Mouse (Mus musculus) lung, postnatal 36 days (tissue): ENCODE measurements at regions not wholly inside any gene's neighbourhood (a gene's known extent, or its start where the extent isn't known, plus 50 kb on each side); places are given as distances from the start of the nearest gene placed in this dataset.

Source experiments
- DNase-seq: peaks from one replicate; pipeline ENCODE4 v3.0.0; 2022; ENCODE audit warnings: mixed read lengths

DNA sequence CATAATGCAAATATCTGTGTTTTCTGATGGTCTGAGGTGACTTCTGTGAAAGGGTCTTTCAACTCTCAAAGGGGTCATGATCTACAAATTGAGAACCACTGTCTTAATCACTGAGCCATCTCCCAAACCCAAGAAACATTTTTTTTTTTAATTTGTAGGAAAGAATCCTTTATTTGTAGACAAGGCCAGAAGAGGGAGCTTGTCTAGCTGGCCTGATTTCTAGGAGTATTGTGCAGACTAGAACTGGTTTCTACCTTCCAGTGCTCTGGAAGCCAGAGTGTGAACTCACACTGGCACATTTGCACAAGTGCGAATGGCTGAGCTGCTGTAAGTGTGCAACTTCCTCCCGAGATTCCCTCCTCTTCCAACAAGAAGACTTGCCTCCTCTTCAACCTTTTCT is 148.1 kb upstream of the Ncam1 start:
- no peak for DNase-seq

DNA sequence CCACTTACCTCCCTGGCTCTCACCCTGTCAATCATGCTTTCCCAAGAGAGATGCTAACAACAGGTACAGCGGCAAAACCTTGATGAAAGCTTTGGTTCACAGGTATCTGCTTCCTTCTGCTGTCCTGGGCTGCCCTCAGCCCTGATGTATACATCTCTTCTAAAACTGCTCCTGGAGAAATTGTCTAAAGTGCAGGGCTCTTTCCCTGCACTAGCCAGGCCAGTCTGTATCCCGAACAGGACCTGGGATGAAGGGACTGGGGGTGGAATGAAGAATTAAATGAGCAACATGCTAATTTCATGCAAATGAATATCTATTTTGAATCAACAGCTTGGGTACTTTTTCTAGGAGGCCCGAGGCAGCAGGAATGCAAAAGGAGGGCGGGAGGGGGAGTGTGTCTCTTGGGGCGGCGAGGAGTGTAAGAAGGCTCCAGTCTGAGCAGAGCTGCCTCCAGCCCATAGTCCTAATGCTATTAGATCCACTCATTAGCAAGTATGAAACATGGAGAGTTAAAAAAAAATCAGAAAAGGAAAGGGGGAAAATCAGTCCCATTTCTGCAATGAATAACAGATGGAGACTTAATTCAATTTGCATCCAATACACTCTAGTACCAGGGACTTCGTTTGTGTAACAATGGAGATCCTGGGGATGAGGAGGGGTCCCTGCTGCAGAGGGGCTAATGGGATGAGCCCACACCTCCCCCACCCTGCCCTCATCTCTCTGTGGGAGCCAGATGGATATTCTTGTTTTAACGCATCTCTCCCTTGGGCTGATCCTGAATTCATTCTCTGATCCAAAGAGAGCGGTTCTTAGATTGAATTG is 137.0 kb upstream of the Ncam1 start:
- no peak for DNase-seq

DNA sequence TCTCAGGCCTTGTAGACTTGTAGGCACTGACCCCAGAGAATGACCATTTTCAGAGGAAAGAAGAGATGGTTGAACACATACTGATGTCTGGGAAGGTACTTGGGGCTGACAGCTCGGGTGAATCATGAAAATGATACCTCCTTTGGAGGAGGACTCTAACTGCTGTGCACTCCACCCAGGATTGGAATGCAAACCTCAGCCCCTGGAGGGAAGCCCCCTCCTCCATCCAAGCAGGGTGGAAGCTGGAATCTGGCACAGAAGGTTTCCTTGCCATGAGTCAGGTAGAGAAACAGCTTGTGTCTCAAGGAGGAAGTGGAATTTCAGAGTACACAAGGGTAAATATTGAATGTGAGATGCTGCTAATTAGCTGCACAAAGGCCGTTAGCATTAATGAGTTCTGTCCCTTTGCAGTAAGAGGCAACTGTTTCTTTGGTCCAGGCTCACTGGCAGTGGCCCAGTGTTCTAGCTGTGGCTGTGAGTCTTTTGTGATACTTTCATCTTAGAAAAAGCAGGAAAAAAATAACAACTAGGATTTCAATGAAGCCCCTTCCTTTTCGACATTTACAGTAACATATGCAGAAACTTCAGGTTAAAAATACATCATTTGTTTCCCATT is 129.4 kb upstream of the Ncam1 start:
- DNase-seq: no peak

GRCm38 (mm10) chr9:49927281-49927680 is 128.6 kb upstream of the Ncam1 start:
- no peak for DNase-seq

- no peak for DNase-seq
These were observed 127.1 kb upstream of the Ncam1 start for GRCm38 (mm10) chr9:49925796-49926195.

DNA sequence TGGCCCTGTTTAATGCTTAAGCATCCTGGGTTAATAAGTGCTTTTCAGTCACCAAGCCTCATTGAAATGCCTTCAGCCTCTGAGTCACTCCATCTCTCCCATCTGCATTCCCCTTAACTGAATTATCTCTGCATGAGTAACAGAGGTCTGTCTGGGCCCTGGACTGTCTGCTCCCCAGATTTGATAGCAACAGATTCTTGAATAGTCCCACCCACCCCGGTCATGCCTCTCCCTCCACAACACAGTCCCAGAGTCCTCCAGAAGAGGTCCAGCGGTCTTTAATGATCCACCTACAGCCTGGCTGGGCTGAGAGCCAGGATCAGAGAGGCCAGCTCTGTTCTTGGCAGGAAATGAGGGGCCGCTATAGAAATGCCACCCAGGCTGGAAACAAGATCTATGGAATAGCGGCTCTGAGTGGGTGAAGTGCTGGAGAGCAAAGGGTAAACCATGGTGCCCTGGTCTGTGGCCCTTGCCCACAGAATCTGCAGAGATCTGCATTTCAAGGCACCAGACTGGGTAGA is 125.3 kb upstream of the Ncam1 start:
- DNase-seq: no peak

GRCm38 (mm10) chr9:49922770-49923169 is 124.0 kb upstream of the Ncam1 start:
- DNase-seq: no peak

- DNase-seq: no peak
These were observed 123.4 kb upstream of the Ncam1 start for GRCm38 (mm10) chr9:49922162-49922561.

DNA sequence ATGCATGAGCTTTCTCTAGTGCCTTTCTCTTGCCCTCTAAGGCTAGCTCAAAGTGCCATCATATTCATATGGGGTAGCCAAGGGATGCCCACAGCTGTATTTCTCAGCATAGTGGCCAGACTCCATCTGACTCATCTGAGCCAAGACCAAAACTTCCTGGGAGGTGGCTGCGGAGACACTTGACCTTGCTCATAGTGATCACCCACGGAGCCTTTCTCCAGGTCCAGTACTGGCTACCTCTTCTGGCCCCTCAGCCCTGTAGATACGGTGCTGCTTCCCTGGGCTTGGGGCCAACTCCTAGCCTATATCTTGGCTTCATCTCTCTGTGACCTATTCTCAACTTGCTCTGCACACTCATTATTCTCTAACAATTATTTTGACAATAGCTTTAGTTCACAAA is 122.6 kb upstream of the Ncam1 start:
- DNase-seq: no peak

DNA sequence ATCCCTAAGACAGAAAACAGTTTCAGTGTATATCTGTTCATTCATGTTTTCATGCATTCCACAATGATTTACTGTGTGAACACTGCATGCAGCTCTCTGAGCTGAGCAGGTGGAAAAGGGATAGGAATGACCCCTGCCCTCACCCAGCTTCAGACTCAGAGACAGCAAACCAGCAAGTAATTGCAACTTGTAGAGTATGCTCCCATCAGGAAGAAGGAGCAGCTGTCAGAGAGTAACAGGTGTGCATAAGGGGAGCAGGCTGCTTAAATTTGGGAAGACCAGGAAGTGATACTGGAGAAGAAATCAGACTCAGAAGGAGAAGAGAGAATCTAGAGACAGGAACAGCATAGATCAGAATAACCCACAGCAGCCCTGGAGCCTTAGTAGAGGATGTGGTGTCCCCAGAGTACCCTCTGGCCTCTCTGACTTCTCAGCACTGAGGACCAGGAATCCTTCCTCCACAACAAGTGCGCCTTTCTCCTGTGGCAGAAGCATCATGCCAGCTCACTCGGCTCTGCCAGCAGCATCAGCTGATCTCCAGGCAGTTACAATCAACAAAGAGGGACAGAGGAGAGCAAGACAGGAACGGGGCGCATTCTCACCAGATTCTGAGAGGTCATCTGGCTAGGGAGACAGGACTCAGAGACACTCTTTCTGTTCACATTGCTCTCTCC is 116.5 kb upstream of the Ncam1 start:
- no peak for DNase-seq

DNA sequence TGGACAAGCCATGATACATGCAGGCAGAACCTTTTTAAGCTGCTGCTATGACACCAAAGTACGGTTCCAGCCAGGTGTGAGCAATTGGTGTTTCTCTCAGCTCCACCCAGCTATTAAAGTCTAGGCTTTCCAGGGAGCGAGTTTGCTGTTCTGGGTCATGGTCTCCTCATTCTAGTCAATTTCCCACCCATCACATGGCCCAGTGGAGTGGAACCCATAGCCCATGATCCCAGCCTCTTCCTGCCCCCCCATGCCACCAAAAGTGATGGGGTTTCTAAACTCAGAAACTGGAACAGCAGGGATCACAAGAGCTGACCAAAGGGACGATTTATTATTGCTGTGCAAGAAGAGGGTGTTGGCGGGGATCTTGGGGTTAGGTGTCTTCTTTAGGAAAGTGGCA is 115.0 kb upstream of the Ncam1 start:
- DNase-seq: no peak

DNA sequence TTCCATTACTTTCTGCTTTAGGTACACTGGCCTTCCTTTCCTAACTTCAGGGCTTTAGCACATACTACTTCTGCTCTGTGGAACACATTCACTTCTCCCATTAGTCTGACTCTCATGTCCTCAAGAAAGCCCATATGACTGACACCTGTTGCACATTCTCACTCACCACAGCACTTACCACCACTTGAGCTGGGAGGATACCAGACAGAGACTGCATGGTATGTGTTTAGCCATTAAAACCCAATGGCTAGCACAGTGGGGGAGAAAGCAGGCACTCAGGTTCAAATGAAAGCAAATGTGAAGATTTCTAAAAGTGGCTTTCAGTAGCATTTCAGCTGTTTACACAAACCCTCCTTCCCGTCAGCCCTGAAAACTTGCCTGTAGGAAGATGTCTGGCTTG is 113.6 kb upstream of the Ncam1 start:
- DNase-seq: no peak

GRCm38 (mm10) chr9:49906306-49906705 is 107.6 kb upstream of the Ncam1 start:
- no peak for DNase-seq

DNA sequence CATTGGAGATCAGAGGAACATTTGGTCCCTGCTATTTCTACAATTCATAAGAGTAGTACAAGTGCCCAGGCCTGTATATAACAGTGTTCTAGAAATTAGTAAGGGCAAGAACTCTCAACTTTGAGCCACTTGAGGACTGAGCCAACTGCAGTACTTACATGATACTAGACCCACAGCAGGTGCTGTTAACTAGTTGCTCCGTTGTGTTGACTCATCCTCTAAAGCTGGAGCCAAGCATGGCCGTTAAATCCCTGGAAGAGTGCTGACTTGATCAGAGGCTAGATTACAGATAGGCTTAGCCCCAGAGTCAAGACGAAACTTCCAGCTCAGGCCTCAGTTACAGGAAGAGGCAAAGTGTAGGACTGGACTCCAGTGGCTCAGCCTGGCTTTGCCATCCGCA is 107.0 kb upstream of the Ncam1 start:
- no peak for DNase-seq

DNA sequence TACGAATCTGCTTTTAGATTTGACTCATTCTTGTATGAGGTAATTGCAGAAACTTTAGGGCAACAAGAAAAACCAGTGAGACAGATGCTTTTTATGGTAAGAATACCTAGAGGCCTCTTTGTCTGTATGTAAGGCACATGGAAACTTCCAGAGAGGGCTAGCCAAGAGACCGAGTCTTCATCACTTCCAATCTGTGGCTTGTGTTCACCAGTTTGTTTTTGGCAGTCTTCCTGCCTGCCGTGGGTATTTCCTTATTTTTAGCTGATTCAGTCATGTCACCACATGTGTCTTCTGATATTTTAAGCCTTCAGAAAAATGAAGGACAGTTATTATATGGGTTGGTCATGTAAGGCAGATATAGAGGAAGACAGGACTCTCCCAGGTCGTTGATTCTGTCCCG is 100.2 kb upstream of the Ncam1 start:
- no peak for DNase-seq

DNA sequence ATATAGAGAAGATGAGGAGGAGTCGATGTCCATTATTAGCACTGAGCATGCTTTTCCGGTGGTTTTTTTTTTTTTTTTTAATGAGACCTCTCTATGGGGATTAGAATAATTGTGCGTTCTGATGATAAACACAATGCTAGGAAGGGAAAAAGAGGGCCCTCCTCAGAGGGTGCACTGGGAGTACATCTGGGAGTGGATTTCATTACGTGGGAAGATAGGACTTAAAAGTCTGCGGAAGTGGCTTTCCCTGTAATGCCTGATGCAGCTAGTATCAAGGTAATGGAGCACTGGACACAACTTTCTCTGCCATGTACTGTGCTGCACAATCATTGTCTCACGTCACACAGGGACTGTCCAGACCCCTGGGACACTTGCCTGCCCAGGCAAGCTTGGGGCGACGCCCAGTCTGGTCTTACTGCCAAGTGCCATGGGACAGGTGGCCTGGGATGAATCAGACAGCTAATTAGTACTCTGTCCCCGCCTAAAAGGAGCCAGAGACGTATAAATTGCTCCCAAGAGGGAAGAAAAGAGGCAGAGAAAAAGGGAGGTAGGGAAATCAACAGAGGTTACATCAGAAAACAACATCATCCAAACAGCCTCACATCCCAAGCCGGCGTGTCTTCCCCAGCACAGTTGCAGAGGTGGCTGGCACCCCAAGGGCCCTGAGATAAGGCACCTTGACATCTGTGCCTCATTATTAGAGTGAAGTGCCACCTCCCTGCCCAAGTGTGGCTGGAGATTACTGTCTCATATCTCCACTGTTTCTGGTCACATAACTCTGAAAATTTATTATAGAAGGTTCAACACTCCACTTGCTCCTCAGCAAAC is 86.0 kb upstream of the Ncam1 start:
- DNase-seq: no peak

DNA sequence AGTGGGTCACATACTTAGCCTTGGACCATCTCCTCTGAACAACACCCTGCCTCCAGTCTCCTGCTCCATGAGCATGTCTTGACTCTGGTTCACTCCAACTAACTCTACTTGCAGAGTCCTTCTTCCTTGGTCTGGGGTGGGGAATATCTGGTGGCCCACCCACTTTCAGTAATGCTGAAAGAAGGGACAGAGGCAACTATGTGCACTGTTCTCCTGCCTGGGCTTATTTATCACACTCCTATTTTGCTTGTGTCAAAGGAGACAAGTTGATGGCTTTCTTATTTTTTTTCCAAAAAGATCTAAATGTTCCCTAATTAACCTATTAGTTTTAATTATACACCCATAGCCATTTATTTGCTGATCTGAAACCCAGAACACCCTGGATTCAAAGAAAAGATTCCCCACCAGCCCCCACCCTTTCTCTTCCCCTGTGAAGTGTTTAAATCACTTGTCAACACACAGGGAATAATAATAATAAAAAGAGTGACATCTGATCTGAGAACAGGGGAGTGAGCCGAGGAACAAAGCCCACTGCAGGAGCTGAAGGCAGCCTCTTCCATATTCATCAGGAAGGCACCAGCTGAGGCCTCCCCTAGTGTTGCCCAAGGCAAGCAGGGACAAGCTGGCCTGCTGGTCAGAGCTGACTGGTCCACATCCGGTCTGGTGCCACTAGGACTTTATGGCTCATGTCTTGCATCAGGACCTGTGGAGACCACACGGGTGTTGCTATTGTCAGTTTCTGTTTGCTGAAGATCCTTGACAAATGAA is 80.8 kb upstream of the Ncam1 start:
- no peak for DNase-seq

DNA sequence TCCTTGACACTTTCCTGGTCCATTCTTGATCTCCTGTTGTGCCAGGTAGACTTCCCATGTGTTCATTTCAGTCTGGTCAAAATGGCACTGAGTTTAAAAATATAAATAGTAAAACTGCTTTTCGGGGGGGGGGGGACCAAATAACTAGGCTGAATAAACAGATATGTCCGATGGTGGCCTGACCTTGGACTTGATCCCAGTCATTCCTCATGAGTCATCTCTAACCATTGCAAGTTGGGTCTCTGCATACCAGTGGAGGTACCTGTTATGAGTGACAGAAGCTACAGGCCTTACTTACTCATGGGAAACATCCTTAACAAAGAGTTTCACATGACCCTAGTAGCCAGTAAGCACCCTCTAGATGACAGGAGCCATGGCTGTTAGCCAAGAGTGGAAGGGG is 76.2 kb upstream of the Ncam1 start:
- no peak for DNase-seq

DNA sequence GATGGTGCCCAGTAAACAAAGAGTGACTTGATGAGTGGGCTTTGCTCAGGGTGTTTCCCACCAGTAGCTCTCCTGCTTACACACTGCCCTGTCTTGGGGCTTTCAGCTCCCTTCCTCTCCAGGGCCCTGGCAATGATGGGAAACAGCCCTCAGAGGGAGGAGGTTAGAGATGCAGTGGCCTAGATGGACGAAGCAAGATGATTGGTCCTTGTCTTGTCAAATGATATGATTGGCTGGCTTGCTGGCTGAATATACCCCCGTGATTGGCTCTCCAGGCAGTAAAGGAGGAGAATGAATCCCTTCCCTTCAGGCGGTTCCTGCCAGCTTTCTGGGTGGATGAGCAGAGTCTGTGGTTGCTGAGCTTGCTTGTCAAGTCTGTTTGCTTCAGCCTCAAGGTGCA is 74.8 kb upstream of the Ncam1 start:
- no peak for DNase-seq

GRCm38 (mm10) chr9:49851522-49851921 is 52.8 kb upstream of the Ncam1 start:
- no peak for DNase-seq

DNA sequence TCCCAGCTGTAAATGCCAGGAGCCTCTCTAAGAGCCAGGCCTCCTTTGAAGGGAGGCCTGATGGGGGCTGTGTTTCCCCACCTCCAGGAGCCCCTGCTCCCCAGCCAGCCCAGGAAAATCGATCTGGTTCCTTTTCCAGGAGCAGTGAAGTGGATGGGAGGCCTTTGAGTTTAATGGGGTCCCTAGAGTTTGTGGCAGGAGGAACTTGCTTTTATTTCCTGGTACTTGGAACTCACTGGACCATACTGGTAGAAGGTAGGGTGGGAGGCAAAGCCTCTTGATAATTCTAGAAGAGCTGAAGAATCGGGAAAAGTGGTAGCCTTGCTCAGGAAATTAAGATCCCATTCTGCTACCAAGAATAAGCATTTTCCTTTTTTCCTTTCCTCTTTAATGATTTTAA is 50.7 kb upstream of the Ncam1 start:
- no peak for DNase-seq

DNA sequence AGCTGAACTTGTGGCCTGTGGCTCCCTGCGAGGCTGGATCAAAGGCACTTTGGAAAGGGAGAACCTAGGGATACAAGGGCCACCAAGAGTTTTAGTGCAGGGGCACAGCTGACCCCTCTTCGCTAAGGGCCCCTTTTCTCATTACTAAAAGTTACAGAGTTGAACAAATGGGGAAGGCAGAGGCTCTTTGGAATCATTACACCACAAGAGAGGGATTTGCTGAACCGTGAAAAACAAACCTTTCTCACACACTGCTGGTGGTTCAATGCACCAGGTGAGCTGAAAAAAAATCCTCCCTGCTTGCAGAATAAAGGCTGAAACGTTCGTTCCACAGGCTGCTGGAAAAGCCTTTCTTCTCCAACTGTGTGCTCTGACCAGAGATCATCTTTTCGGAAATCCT is 50.2 kb upstream of the Ncam1 start:
- no peak for DNase-seq
